Mouse (Mus musculus) embryo, embryonic 11 days (tissue): ENCODE data around the gene Sh3bgrl2.
A peak's percentile ranks its signal among the peaks of the same experiment; 100 is the strongest.

Experiments used
- DNase-seq: peaks from one replicate; pipeline ENCODE4 v3.0.0-alpha.2; 2015

Sh3bgrl2 gene

GRCm38 (mm10) chr9:83560670-83561069, 12.5 kb downstream of the Sh3bgrl2 start:
- no peak for DNase-seq

- no peak for DNase-seq
Measured at GRCm38 (mm10) chr9:83562889-83563288, 14.8 kb downstream of the Sh3bgrl2 start.

GRCm38 (mm10) chr9:83563808-83564549, 15.9 kb downstream of the Sh3bgrl2 start:
- no peak for DNase-seq

DNA sequence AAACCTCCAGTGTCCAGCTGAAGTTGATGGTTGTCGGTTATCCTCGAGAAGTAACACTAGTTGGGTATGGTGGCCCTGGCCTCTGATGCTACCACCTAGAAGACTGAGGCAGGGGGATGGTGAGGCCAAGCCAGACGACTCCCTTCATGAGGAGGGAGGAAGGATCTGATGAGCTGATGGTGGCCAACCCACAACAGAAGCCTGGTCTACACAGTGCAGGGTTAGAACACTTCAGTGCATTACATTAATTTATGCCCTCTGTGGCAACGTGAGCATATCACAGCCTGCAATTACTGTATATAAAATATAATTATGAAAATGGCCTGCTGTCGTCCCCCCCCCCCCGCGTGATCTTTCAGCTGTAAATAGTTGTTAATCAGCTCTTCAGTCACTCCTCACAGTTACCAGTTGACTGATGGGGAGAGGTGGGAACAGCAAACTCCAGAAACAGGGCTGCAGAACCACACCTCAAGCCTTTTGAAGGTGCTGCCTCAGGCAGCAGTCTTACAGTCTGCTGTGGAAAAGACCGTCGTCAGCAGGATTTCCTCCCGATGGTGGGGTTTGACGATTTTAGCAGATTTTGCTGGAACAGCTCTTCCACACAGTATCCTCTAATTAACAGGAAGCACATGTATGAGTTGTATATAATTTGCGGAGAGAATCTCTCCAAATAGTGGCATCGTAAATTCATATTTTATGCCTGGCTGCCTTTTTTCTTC, 17.0 kb downstream of the Sh3bgrl2 start:
- no peak for DNase-seq

- no peak for DNase-seq
Measured at GRCm38 (mm10) chr9:83566141-83566540, 18.0 kb downstream of the Sh3bgrl2 start.

DNA sequence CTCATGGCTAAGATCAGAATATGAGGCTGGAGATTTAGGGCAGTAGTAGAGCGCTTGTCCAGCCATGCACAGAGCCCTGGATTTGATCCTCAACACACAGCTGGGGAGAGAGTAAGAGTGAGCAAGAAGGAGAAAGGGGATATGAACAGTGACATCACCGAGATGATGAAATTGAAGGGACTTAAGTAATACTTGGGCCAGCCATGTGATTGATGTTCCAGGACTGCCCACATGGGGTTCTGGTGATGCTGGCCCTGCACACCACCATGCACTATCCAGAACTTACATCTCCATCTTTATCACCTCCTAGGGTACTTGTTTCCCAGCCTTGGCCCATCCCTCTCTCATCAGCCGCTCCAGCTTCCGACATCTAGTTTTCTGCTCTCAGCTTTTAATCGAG, 20.0 kb downstream of the Sh3bgrl2 start:
- DNase-seq: no peak

DNA sequence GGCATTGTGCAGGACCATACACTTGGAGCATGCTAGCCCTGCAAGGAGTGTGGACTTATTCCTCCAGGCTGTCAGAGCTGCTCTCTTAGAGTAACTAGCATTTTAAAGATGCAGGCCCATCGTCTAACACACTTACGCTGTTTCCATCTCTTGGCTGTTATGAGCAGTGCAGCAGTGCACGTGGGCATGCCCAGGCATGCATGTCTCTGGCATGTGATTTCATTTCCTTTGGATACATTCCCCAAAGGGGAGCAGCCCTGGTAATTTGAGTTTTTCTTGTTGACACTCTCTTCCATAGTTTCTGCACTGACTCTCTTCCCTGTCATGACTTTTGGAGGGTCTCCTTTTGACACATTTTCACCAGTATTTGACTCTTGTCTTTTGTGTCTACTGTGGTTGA, 20.8 kb downstream of the Sh3bgrl2 start:
- peak; percentile 33 for DNase-seq

DNA sequence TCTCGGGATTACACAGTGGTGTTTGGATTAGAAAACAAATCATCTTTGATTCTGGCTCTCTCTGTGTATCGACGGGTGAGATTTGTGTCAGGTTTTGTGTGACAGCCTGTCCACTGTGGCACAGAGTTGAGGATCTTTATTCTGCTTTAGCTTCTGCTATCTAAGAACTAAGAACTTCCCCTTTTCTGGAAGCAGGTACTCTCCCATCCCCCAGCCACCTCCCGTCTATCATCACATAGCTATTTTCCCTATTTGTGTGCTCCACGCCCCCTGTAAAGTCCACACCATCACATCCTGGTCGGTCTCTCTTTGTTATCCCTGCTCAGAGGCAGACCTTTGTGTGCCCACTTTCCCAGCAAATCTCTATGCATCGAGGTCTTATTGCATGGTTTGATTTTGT, 21.8 kb downstream of the Sh3bgrl2 start:
- DNase-seq: no peak

DNA sequence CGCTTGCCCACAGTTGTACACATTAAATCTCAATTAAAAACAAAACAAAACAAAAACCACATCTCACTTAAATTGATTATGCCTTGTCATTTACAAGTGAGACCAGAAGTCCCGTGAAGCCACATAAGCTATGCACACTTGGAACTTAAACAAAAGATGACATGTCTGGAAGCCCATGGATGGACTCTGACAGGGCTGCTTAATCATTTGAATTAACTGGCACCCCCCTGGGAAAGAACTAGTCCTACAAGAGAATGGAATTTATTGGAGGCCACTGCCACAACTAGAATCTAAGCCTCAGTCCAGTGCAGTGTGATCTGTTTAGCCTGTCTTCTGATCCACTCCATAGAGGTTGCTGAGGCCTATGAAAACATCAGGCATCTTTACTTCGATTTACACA, 23.2 kb downstream of the Sh3bgrl2 start:
- DNase-seq: no peak

GRCm38 (mm10) chr9:83572326-83572725, 24.2 kb downstream of the Sh3bgrl2 start:
- no peak for DNase-seq

GRCm38 (mm10) chr9:83572870-83573269, 24.7 kb downstream of the Sh3bgrl2 start:
- no peak for DNase-seq

DNA sequence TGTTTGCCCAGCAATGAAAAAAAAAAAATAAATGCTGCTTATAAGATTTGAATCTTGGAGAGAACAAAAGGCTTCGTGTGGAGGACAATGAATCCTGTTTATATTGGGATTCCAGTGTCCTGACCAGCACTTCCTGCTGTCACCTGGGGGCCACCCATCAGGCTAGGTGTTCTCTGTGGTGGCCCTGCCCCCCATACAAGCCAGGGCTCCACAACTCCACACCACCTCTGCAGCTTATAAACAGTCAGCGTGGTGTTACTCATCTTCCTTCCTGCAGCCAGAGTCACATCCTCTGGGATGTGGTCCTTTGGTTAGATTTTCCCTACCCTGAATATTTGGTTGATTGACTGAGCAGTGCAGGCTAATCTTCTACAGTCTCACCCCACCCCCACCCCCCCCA, 25.5 kb downstream of the Sh3bgrl2 start:
- DNase-seq: no peak

DNA sequence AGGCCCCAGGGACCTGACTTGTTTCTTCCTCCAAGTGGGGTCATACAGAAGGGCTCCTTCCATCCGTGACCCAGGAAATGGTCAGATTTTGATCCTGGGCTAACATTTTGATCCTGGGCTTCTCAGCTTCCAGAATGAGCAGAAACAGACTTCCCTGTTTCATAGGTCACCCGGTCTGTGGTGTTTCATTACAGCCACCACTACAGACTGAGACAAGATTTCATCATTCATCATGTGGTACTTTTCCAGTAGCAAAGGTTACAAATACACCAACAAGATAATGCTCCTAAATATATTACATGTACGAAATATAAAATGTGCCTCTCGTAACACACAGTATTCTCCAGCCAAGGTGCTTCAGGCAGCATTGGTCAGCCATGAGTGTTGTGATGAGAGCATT, 27.3 kb downstream of the Sh3bgrl2 start:
- no peak for DNase-seq

GRCm38 (mm10) chr9:83576018-83576688, 28.0 kb downstream of the Sh3bgrl2 start:
- DNase-seq: no peak

DNA sequence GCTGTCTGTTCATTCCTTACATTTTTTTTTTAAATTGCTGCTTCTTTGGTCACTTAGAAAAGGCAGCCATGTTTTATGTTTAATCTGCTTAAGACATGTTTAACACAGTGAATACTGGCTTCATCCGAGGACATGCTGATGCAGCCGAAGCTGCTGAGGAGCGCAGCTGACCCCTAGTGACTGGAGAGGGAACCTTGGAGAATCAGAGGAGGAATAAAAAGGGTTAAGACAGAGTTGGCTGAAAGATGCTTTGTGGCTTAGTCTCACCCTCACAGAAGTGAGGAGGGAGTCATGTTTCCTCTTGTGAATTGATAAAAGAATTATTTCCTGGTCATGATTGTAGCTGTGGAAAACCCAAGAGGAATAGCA, 28.5 kb downstream of the Sh3bgrl2 start:
- DNase-seq: peak; percentile 78

DNA sequence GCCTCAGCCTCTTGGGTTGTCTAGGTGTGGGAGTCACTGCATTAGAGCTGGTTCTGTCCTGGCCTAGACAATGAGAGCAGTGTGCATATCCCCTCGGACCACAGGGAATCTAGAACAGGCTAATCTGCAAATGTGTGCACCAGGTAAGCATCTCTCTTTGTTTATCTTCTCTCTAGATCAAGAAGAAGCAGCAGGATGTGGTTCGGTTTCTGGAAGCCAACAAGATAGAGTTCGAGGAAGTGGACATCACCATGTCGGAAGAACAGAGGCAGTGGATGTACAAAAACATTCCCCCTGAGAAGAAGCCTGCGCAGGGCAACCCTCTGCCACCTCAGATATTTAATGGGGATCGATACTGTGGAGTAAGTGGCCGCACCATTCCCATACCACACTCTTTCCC, 29.1 kb downstream of the Sh3bgrl2 start:
- no peak for DNase-seq

GRCm38 (mm10) chr9:83579049-83579448, 30.9 kb downstream of the Sh3bgrl2 start:
- no peak for DNase-seq

DNA sequence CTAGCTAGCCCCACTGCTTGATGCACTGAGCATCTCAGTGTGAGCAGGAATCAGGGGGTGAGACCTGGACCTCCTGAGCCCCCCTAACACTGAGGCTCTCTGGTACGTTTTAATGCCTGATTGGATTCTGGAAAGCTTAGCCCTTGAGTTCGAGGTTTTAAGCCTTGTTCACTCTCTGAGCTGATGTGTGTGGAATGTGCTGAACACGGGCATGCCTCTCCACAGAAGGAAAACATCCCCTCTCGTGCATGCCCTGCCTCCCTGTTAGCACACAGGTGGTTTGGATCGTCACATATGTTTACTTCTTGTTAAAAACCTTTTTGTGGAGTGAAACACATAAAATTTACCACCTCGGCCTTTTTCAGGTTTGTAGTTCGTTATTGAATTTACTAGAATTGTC, 34.6 kb downstream of the Sh3bgrl2 start:
- no peak for DNase-seq

DNA sequence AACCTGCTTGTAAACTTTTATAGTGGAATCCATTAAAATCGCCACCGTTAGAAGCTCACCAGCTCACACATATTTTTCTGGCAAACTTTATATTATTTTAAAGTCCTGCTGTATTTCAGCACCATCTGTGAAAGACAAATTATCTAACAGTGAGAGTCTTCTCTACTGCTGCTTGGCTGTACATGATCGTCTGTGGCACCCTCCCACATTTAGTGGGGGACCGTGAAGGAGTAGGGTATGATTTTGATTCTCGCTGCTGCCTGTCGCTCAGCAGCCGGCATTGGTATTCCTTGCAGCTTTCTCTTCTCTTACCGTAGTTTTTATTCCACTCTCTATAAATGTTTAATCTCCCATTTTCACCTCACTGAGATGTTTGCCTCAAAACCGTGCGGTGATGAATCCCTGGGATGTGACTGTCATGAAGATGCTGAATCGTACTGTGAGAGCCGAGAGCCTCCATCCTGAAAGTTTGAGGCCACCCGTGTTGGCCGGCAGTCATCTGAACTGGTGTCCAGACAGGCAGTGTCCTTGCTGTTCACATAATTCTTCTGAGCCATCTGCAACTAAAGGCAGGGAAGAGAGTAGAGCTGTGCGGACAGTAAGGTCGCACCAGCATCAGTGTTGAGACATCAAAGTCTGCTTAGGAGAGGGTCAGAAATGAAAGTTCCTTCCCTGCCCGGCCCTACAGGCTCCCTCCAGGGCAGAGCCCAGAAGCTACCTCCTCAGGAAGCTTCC, 38.4 kb downstream of the Sh3bgrl2 start:
- DNase-seq: no peak

GRCm38 (mm10) chr9:83587116-83587515, 39.0 kb downstream of the Sh3bgrl2 start:
- no peak for DNase-seq

- DNase-seq: no peak
Measured at GRCm38 (mm10) chr9:83589063-83589462, 40.9 kb downstream of the Sh3bgrl2 start.

DNA sequence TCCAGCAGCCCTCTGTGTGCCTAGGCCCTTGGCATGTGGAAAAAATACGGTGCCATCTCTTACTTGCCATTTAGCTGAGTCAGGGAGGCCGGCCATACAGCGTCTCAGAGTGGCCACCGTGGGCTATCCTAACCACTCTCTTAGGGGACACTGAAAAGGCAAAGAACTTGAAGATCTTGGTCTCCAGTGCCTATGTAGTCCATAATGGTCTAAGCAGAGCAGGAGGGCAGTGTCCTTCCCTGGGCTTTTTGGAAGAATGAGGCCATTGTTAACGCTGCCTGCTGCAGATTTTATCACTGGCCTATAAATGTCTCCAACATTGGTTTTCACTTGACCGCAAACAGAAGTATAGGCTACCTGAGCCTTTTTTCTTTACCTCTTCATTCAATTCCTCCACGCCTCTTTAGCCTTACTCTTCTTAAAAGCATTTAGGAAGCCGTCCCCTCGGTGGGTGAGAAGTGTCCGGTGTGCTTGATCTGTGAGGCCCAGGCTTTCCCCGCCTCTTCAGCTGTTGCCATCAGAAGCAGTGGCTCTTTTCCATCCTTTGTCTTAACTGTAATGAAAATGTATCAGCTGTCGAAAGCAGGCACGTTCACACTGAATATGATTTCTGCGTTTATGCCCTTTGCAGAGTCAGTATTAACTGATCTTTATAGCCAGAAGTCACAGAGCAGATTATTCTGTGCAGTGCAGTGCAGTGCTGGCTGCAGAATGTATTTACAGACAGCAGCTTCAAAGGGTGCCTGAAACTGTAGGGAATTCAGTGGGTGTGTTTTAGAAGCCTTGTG, 41.7 kb downstream of the Sh3bgrl2 start:
- DNase-seq: peak; percentile 29
